Mouse (Mus musculus): ENCODE data around the gene Zdhhc14. TPM values are rescaled to one million over a fixed set of nuclear protein-coding genes. Genes with fewer than 3 reads are reported as not detected.

Zdhhc14 gene
- polyA plus RNA-seq, 1 experiment = 0.86 TPM

GRCm38 (mm10) chr17:5572096-5572730, 79.9 kb downstream of the Zdhhc14 start:
- Histone ChIP-seq H3ac (ENCODE audit: control insufficient read depth, insufficient read length) (no peak overlapping the region), H3K4me2 (ENCODE audit: low read depth) (no peak overlapping the region), H3K27me3 (ENCODE audit: control insufficient read depth, insufficient read depth, insufficient read length) (no peaks in the 10 kb centered on the region), H3K79me2 (ENCODE audit: control insufficient read depth, insufficient read depth) (no peaks in the 10 kb centered on the region), H3K36me3 (ENCODE audit: control insufficient read depth, insufficient read depth) (no peaks in the 10 kb centered on the region), H3K4me3 (no peak overlapping the region)
- no peak for TF ChIP-seq TCF12 (IDR thresholded peaks at IDR 0.05; ENCODE audit: insufficient read depth, poor library complexity, severe bottlenecking)
- no peak for TF ChIP-seq CEBPB (IDR thresholded peaks at IDR 0.05; ENCODE audit: insufficient read depth, poor library complexity, severe bottlenecking)
- TF ChIP-seq MYOG (IDR thresholded peaks at IDR 0.05; ENCODE audit: control insufficient read depth in 1 of 3, insufficient read depth in 1 of 3, insufficient read length in 2 of 3, low read depth in 2 of 3) = no peak
- TF ChIP-seq MYOD1 (IDR thresholded peaks at IDR 0.05; ENCODE audit: control insufficient read depth in 1 of 3, insufficient read length in 2 of 3, low read depth in 2 of 3) = no peak
- TF ChIP-seq POLR2AphosphoS2 (IDR thresholded peaks at IDR 0.05; ENCODE audit: insufficient read length, low read depth) = no peak
- no peak for TF ChIP-seq POLR2A (IDR thresholded peaks at IDR 0.05; ENCODE audit: insufficient read length, low read depth)
- TF ChIP-seq TCF3 (IDR thresholded peaks at IDR 0.05; ENCODE audit: insufficient read length, low read depth) = no peak
- TF ChIP-seq SRF (IDR thresholded peaks at IDR 0.05; ENCODE audit: control insufficient read depth, insufficient read length, low read depth) = no peak
- no peak for TF ChIP-seq MAX (IDR thresholded peaks at IDR 0.05; ENCODE audit: low read depth)
- no peak for TF ChIP-seq E2F4 (IDR thresholded peaks at IDR 0.05; ENCODE audit: insufficient read depth)
- no peak for TF ChIP-seq REST (IDR thresholded peaks at IDR 0.05; ENCODE audit: insufficient read depth, insufficient read length)
- TF ChIP-seq USF1 (IDR thresholded peaks at IDR 0.05; ENCODE audit: low read depth) = no peak

GRCm38 (mm10) chr17:5572745-5573420, 80.5 kb downstream of the Zdhhc14 start:
- H3K4me3 ChIP-seq = no peak overlapping the region
- no peak overlapping the region for H3ac ChIP-seq (ENCODE audit: control insufficient read depth, insufficient read length)
- no peaks in the 10 kb centered on the region for H3K27me3 ChIP-seq (ENCODE audit: control insufficient read depth, insufficient read depth, insufficient read length)
- TF ChIP-seq MAX (IDR thresholded peaks at IDR 0.05; ENCODE audit: low read depth) (no peak), TCF3 (IDR thresholded peaks at IDR 0.05; ENCODE audit: insufficient read length, low read depth) (no peak), POLR2AphosphoS2 (IDR thresholded peaks at IDR 0.05; ENCODE audit: insufficient read length, low read depth) (no peak), MYOD1 (IDR thresholded peaks at IDR 0.05; ENCODE audit: control insufficient read depth in 1 of 3, insufficient read length in 2 of 3, low read depth in 2 of 3) (no peak), MYOG (IDR thresholded peaks at IDR 0.05; ENCODE audit: control insufficient read depth in 1 of 3, insufficient read depth in 1 of 3, insufficient read length in 2 of 3, low read depth in 2 of 3) (no peak), CEBPB (IDR thresholded peaks at IDR 0.05; ENCODE audit: insufficient read depth, poor library complexity, severe bottlenecking) (no peak), USF1 (IDR thresholded peaks at IDR 0.05; ENCODE audit: low read depth) (no peak), SRF (IDR thresholded peaks at IDR 0.05; ENCODE audit: control insufficient read depth, insufficient read length, low read depth) (no peak), POLR2A (IDR thresholded peaks at IDR 0.05; ENCODE audit: insufficient read length, low read depth) (no peak), E2F4 (IDR thresholded peaks at IDR 0.05; ENCODE audit: insufficient read depth) (no peak), TCF12 (IDR thresholded peaks at IDR 0.05; ENCODE audit: insufficient read depth, poor library complexity, severe bottlenecking) (no peak), REST (IDR thresholded peaks at IDR 0.05; ENCODE audit: insufficient read depth, insufficient read length) (no peak)
- H3K4me2 ChIP-seq (ENCODE audit: low read depth) = no peak overlapping the region
- no peaks in the 10 kb centered on the region for H3K79me2 ChIP-seq (ENCODE audit: control insufficient read depth, insufficient read depth)
- no peaks in the 10 kb centered on the region for H3K36me3 ChIP-seq (ENCODE audit: control insufficient read depth, insufficient read depth)

GRCm38 (mm10) chr17:5574672-5575071, 82.3 kb downstream of the Zdhhc14 start:
- Histone ChIP-seq H3K36me3 (ENCODE audit: control insufficient read depth, insufficient read depth) (no peaks in the 10 kb centered on the region), H3K4me3 (no peak overlapping the region), H3ac (ENCODE audit: control insufficient read depth, insufficient read length) (no peak overlapping the region), H3K4me2 (ENCODE audit: low read depth) (no peak overlapping the region), H3K79me2 (ENCODE audit: control insufficient read depth, insufficient read depth) (no peaks in the 10 kb centered on the region), H3K27me3 (ENCODE audit: control insufficient read depth, insufficient read depth, insufficient read length) (no peaks in the 10 kb centered on the region)
- TF ChIP-seq TCF12 (IDR thresholded peaks at IDR 0.05; ENCODE audit: insufficient read depth, poor library complexity, severe bottlenecking) (no peak), POLR2AphosphoS2 (IDR thresholded peaks at IDR 0.05; ENCODE audit: insufficient read length, low read depth) (no peak), E2F4 (IDR thresholded peaks at IDR 0.05; ENCODE audit: insufficient read depth) (no peak), TCF3 (IDR thresholded peaks at IDR 0.05; ENCODE audit: insufficient read length, low read depth) (no peak), MAX (IDR thresholded peaks at IDR 0.05; ENCODE audit: low read depth) (no peak)

- H3K36me3 ChIP-seq (ENCODE audit: control insufficient read depth, insufficient read depth) = no peaks in the 10 kb centered on the region
Measured at GRCm38 (mm10) chr17:5575518-5575917, 83.2 kb downstream of the Zdhhc14 start.

GRCm38 (mm10) chr17:5582232-5582631, 89.9 kb downstream of the Zdhhc14 start:
- H3ac ChIP-seq (ENCODE audit: control insufficient read depth, insufficient read length) = no peak overlapping the region

More at GRCm38 (mm10) chr17:5575518-5575917, 83.2 kb downstream of the Zdhhc14 start:
- Histone ChIP-seq H3K4me2 (ENCODE audit: low read depth) (no peak overlapping the region), H3ac (ENCODE audit: control insufficient read depth, insufficient read length) (no peak overlapping the region), H3K79me2 (ENCODE audit: control insufficient read depth, insufficient read depth) (no peaks in the 10 kb centered on the region), H3K27me3 (ENCODE audit: control insufficient read depth, insufficient read depth, insufficient read length) (no peaks in the 10 kb centered on the region), H3K4me3 (no peak overlapping the region)
- no peak for TF ChIP-seq POLR2AphosphoS2 (IDR thresholded peaks at IDR 0.05; ENCODE audit: insufficient read length, low read depth)

More at GRCm38 (mm10) chr17:5582232-5582631, 89.9 kb downstream of the Zdhhc14 start:
- Histone ChIP-seq H3K36me3 (ENCODE audit: control insufficient read depth, insufficient read depth) (no peaks in the 10 kb centered on the region), H3K4me3 (no peak overlapping the region), H3K4me2 (ENCODE audit: low read depth) (no peak overlapping the region), H3K79me2 (ENCODE audit: control insufficient read depth, insufficient read depth) (no peaks in the 10 kb centered on the region), H3K27me3 (ENCODE audit: control insufficient read depth, insufficient read depth, insufficient read length) (peaks cover 24% of the 10 kb centered on the region)
- no peak for TF ChIP-seq CEBPB (IDR thresholded peaks at IDR 0.05; ENCODE audit: insufficient read depth, poor library complexity, severe bottlenecking)
- TF ChIP-seq MAX (IDR thresholded peaks at IDR 0.05; ENCODE audit: low read depth) = no peak
- TF ChIP-seq USF1 (IDR thresholded peaks at IDR 0.05; ENCODE audit: low read depth) = no peak
- TF ChIP-seq REST (IDR thresholded peaks at IDR 0.05; ENCODE audit: insufficient read depth, insufficient read length) = no peak
- TF ChIP-seq MYOG (IDR thresholded peaks at IDR 0.05; ENCODE audit: control insufficient read depth in 1 of 3, insufficient read depth in 1 of 3, insufficient read length in 2 of 3, low read depth in 2 of 3) = no peak
- no peak for TF ChIP-seq MYOD1 (IDR thresholded peaks at IDR 0.05; ENCODE audit: control insufficient read depth in 1 of 3, insufficient read length in 2 of 3, low read depth in 2 of 3)
- no peak for TF ChIP-seq SRF (IDR thresholded peaks at IDR 0.05; ENCODE audit: control insufficient read depth, insufficient read length, low read depth)
- no peak for TF ChIP-seq POLR2AphosphoS2 (IDR thresholded peaks at IDR 0.05; ENCODE audit: insufficient read length, low read depth)
- TF ChIP-seq POLR2A (IDR thresholded peaks at IDR 0.05; ENCODE audit: insufficient read length, low read depth) = no peak
- TF ChIP-seq TCF12 (IDR thresholded peaks at IDR 0.05; ENCODE audit: insufficient read depth, poor library complexity, severe bottlenecking) = no peak
- no peak for TF ChIP-seq TCF3 (IDR thresholded peaks at IDR 0.05; ENCODE audit: insufficient read length, low read depth)
